Mouse (Mus musculus): ENCODE results near the gene Ankrd13b. TPM values are rescaled to one million over a fixed set of nuclear protein-coding genes. Genes with fewer than 3 reads are reported as not detected.

The Ankrd13b gene
- total and polyA plus RNA-seq, 3 experiments = 22.6 to 54.0 TPM; not detected in 1

DNA sequence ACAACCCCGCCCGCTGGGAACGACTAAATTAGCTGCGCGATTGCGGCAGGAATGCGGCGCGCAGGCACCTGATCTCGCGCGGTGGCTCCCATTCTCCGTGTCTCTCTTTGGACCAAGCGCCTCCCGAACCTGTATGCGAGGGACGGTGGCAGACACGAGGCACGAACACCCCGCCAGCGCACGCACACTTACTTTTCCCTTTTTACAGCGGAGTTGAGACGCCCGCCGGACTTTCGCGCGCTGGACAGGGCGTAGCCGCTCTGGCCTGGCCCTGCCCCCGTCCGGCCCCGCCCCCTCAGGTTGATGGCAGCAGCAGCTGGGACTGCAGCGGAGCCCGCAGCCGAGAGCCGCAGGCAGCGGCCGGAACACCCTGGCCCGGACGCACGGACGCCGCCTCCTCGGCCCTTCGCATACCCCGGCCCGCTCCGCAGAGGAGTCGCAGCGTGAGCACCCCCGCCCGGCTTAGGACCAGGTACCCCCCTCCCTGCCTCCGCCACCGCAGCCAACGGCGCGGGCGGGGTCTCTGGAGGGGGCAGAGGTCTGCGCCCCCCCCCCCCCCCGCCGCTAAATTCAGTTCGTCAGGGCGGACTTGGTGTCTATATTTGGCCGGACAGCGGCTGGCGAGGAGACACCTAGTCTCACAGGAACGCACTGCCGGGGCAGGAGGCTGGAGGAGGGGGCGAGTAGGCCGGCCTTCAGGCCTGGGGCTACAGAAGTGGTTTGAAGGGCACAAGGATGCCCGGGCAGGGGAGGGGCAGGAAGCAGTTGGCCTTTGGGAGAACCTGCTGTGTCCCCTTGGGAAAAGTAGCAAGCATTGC, 27.0 kb downstream of the Ankrd13b start, which contains the start of gene Coro6:
Gene Coro6 (plus strand): TSS at position 129 of the 818 bp plus-strand sequence.
- H3K9ac ChIP-seq (ENCODE audit: control insufficient read depth, low read depth, low read length, poor library complexity, severe bottlenecking) = no peak within 1 kb of the TSS
- no peak for DNase-seq (ENCODE audit: low read depth, low spot score)
- no peak for TF ChIP-seq ELF1 (IDR thresholded peaks at IDR 0.05; ENCODE audit: low read depth, low read length)
- no peak for TF ChIP-seq ZMIZ1 (IDR thresholded peaks at IDR 0.05; ENCODE audit: low read depth, low read length)
- TF ChIP-seq SIN3A (IDR thresholded peaks at IDR 0.05; ENCODE audit: low read length) = no peak
- no peak for TF ChIP-seq MEF2A (IDR thresholded peaks at IDR 0.05; ENCODE audit: extremely low read depth, insufficient replicate concordance, low read depth, low read length, poor library complexity, severe bottlenecking)
- no peak for TF ChIP-seq ZC3H11A (IDR thresholded peaks at IDR 0.05; ENCODE audit: low read depth, low read length)
- no peak for TF ChIP-seq ZNF384 (IDR thresholded peaks at IDR 0.05; ENCODE audit: low read depth, low read length)
- TF ChIP-seq USF2 (IDR thresholded peaks at IDR 0.05; ENCODE audit: borderline replicate concordance in 1 of 2, insufficient read depth in 1 of 2, low read depth in 1 of 2, low read length in 2 of 2) = no peak
- no peak for TF ChIP-seq CTCF (IDR thresholded peaks at IDR 0.05 in 2 of 3, conservative IDR thresholded peaks at IDR 0.05 in 1 of 3; ENCODE audit: control insufficient read depth in 1 of 3, insufficient read depth in 1 of 3, low read depth in 2 of 3, low read length in 3 of 3, poor library complexity in 1 of 3, severe bottlenecking in 1 of 3)
- TF ChIP-seq GATA1 (IDR thresholded peaks at IDR 0.05; ENCODE audit: low read depth, low read length) = no peak
- no peak within 1 kb of the TSS for H3K4me3 ChIP-seq (ENCODE audit: control insufficient read depth in 1 of 2, insufficient read depth in 1 of 2, low read depth in 2 of 2, low read length in 2 of 2)
- H3K36me3 ChIP-seq (ENCODE audit: control insufficient read depth in 1 of 2, insufficient read depth in 2 of 2, low read length in 2 of 2) = no peaks in the 10 kb centered on the region; a peak in 1 of 4 replicates
- H3K27ac ChIP-seq (ENCODE audit: control insufficient read depth, low read depth, low read length) = no peak within 1 kb of the TSS
- H3K9me3 ChIP-seq (replicated peaks; ENCODE audit: insufficient read depth, low read length) = no peaks in the 10 kb centered on the region
- H3K4me1 ChIP-seq (ENCODE audit: control insufficient read depth in 1 of 2, insufficient read depth in 2 of 2, low read length in 2 of 2) = 0 out of 4 replicates have a peak, but pooled peaks cover 0 to 3% of the 10 kb centered on the region in 2 experiments
- H3K27me3 ChIP-seq (ENCODE audit: control insufficient read depth in 1 of 2, insufficient read depth in 2 of 2, low read length in 2 of 2) = no peaks in the 10 kb centered on the region
- no peaks in the 10 kb centered on the region for H3K79me2 ChIP-seq (ENCODE audit: control insufficient read depth, insufficient read depth, low read length, poor library complexity)

DNA sequence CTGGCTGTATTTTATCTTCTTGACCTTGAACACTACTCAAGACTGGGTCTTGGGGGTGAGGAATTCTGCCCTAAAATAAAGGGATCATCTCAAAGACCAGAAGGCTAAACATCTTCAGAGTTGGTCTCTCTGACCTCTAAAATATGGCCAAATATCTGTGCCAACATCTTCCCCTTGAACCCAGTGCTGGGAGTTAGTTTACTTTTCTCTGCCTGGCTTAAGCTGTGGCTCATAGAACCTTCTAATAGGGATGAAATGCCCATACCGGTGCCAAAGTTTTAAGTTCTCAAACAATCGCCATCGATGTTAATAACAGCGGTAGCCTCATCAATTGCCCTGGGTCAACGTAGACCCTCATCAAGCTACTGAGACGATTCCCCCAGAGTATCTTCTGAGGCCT, 27.6 kb downstream of the Ankrd13b start:
- H3K27me3 ChIP-seq (ENCODE audit: control insufficient read depth in 1 of 2, insufficient read depth in 2 of 2, low read length in 2 of 2) = no peaks in the 10 kb centered on the region
- TF ChIP-seq POLR2A (IDR thresholded peaks at IDR 0.05; ENCODE audit: control insufficient read depth in 1 of 2, insufficient read depth in 1 of 2, low read depth in 1 of 2, low read length in 2 of 2, poor library complexity in 1 of 2) (no peak), TBP (IDR thresholded peaks at IDR 0.05; ENCODE audit: low read depth, low read length) (no peak), USF1 (IDR thresholded peaks at IDR 0.05; ENCODE audit: low read depth, low read length) (no peak), ZMIZ1 (IDR thresholded peaks at IDR 0.05; ENCODE audit: low read depth, low read length) (no peak), HCFC1 (IDR thresholded peaks at IDR 0.05; ENCODE audit: low read depth, low read length) (no peak), GABPA (IDR thresholded peaks at IDR 0.05; ENCODE audit: low read depth, low read length) (no peak), MYB (IDR thresholded peaks at IDR 0.05; ENCODE audit: low read depth, low read length) (no peak), KAT2A (conservative IDR thresholded peaks at IDR 0.05; ENCODE audit: low read depth, low read length) (no peak), EP300 (IDR thresholded peaks at IDR 0.05; ENCODE audit: low read depth in 1 of 2, low read length in 2 of 2) (no peak), TCF12 (IDR thresholded peaks at IDR 0.05; ENCODE audit: low read depth, low read length) (no peak)
- no peak overlapping the region for H3K9ac ChIP-seq (ENCODE audit: control insufficient read depth, low read depth, low read length, poor library complexity, severe bottlenecking)
- H3K9me3 ChIP-seq (replicated peaks; ENCODE audit: insufficient read depth, low read length) = no peaks in the 10 kb centered on the region
- 0 out of 4 replicates have a peak, but pooled peaks cover 0 to 3% of the 10 kb centered on the region in 2 experiments for H3K4me1 ChIP-seq (ENCODE audit: control insufficient read depth in 1 of 2, insufficient read depth in 2 of 2, low read length in 2 of 2)
- H3K27ac ChIP-seq (ENCODE audit: control insufficient read depth, low read depth, low read length) = no peak overlapping the region
- no peaks in the 10 kb centered on the region; a peak in 1 of 4 replicates for H3K36me3 ChIP-seq (ENCODE audit: control insufficient read depth in 1 of 2, insufficient read depth in 2 of 2, low read length in 2 of 2)
- DNase-seq (ENCODE audit: low read depth, low spot score) = no peak
- no peaks in the 10 kb centered on the region for H3K79me2 ChIP-seq (ENCODE audit: control insufficient read depth, insufficient read depth, low read length, poor library complexity)
- H3K4me3 ChIP-seq (ENCODE audit: control insufficient read depth in 1 of 2, insufficient read depth in 1 of 2, low read depth in 2 of 2, low read length in 2 of 2) = no peak overlapping the region
